ENCODE assay signal across 34 mouse cellular contexts in the genomic region with DNA sequence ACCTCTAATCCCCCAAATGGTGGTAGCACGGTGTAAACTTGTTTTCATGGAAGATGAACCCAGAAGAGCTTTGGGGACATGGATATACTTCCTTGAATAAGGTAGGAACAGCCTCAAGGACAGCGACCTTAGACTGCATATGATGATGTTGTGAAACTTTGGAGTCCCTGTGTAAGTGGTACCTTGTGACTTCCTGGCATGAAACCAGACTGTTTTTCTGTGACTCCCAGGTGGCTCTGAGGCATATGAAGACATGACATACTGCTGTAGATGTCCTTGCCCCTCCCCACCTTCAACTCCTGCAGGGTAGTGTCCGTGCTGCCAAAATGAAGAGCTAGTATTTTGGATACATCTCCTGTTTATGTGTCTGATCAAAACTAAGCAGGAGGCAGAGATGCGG.
"Had no signal": no experiment of that assay in that cellular context is flagged by ENCODE, and none has a peak within 500 bp of the region (broad histone marks: within the 10 kb centered on the region; RNA-seq: fewer than 3 reads in every experiment).

No protein-coding gene starts in this region.

- H3K4me1 ChIP-seq: heart, embryonic 10.5 days; heart, embryonic 12.5 days; heart, embryonic 13.5 days; heart, embryonic 15.5 days; hindbrain, embryonic 12.5 days; intestine, embryonic 15.5 days; kidney, embryonic 15.5 days had no signal

- H3K27me3 ChIP-seq: hindbrain, embryonic 12.5 days; hindbrain, embryonic 13.5 days; hindbrain, embryonic 15.5 days; intestine, embryonic 15.5 days; kidney, embryonic 15.5 days had no signal

- H3K4me3 ChIP-seq: heart, embryonic 10.5 days; heart, embryonic 12.5 days; heart, embryonic 13.5 days; heart, embryonic 15.5 days; hindbrain, embryonic 10.5 days; hindbrain, embryonic 12.5 days; hindbrain, embryonic 13.5 days; hindbrain, embryonic 15.5 days; intestine, embryonic 15.5 days; kidney, embryonic 15.5 days; layer of hippocampus, adult 2 months; left cerebral cortex, adult 2 months had no signal

- H3K9ac ChIP-seq: heart, embryonic 12.5 days; heart, embryonic 13.5 days; heart, embryonic 15.5 days; hindbrain, embryonic 12.5 days; hindbrain, embryonic 13.5 days; hindbrain, embryonic 14.5 days; hindbrain, embryonic 15.5 days; intestine, embryonic 15.5 days; kidney, embryonic 15.5 days had no signal

- H3K4me2 ChIP-seq: heart, embryonic 11.5 days; heart, embryonic 12.5 days; heart, embryonic 13.5 days; heart, embryonic 15.5 days; hindbrain, embryonic 12.5 days; hindbrain, embryonic 13.5 days; hindbrain, embryonic 14.5 days; hindbrain, embryonic 15.5 days; intestine, embryonic 15.5 days; kidney, embryonic 15.5 days had no signal

- DNase-seq: heart, postnatal 10 days; heart, postnatal 14 days; heart, postnatal 36 days; heart, postnatal 4 days; kidney, adult 11 months; kidney, adult 18-20 months; kidney, adult 2 months; kidney, adult 8-10 months; kidney, adult 9 months; kidney, postnatal 10 days; kidney, postnatal 14 days; kidney, postnatal 25 days; kidney, postnatal 36 days; kidney, postnatal 4 days; layer of hippocampus, adult 9-11 months; layer of hippocampus, postnatal 36 days had no signal

- ATAC-seq: hindbrain, embryonic 16.5 days; hindbrain, postnatal 0 days; inflammation-experienced regulatory T-cells, adult 6 months; intestine, embryonic 15.5 days had no signal

- H3K36me3 ChIP-seq: heart, embryonic 10.5 days; heart, embryonic 12.5 days; heart, embryonic 13.5 days; heart, embryonic 15.5 days; hindbrain, embryonic 10.5 days; hindbrain, embryonic 12.5 days; hindbrain, embryonic 13.5 days; hindbrain, embryonic 15.5 days; intestine, embryonic 15.5 days; kidney, embryonic 15.5 days had no signal

- H3K27ac ChIP-seq: heart, embryonic 10.5 days; heart, embryonic 13.5 days; heart, embryonic 15.5 days; hindbrain, embryonic 10.5 days; hindbrain, embryonic 12.5 days; hindbrain, embryonic 13.5 days; hindbrain, embryonic 14.5 days; hindbrain, embryonic 15.5 days; hindbrain, postnatal 0 days; intestine, embryonic 15.5 days; kidney, embryonic 15.5 days; kidney, postnatal 0 days; layer of hippocampus, adult 2 months; left cerebral cortex, adult 2 months had no signal

- H3K9me3 ChIP-seq: heart, embryonic 10.5 days; heart, embryonic 12.5 days; heart, embryonic 13.5 days; heart, embryonic 15.5 days; hindbrain, embryonic 10.5 days; hindbrain, embryonic 12.5 days; hindbrain, embryonic 13.5 days; hindbrain, embryonic 15.5 days; intestine, embryonic 15.5 days; kidney, embryonic 15.5 days had no signal
